Mouse (Mus musculus) liver, embryonic 16.5 days (tissue): ENCODE measurements at regions not wholly inside any gene's neighbourhood (a gene's known extent, or its start where the extent isn't known, plus 50 kb on each side); places are given as distances from the start of the nearest gene placed in this dataset.

Experiments used
- ATAC-seq: fragments of 200-750 bp; cut with Nextera tagmentation; 2 replicates; pipeline ENCODE4 v1.8.0; 2017; ENCODE audit warnings: low read depth, mild to moderate bottlenecking, moderate number of reproducible peaks, moderate library complexity
- H3K27ac ChIP-seq: fragments of 300-500 bp; sonication (generic); 2 replicates; pipeline ENCODE4 v1.5.1; 2014; ENCODE audit warnings: mild to moderate bottlenecking, low read length
- H3K27me3 ChIP-seq: fragments of 300-500 bp; sonication (generic); 2 replicates; pipeline ENCODE4 v1.6.1; 2014; ENCODE audit warnings: low read depth, low read length, mixed read lengths; ENCODE audit not compliant: control insufficient read depth, insufficient read depth
- H3K36me3 ChIP-seq: fragments of 300-500 bp; sonication (generic); 2 replicates; pipeline ENCODE4 v1.6.1; 2014; ENCODE audit warnings: mild to moderate bottlenecking; ENCODE audit not compliant: control insufficient read depth, insufficient read depth
- H3K4me1 ChIP-seq: fragments of 300-500 bp; sonication (generic); 2 replicates; pipeline ENCODE4 v1.6.1; 2014; ENCODE audit warnings: low read depth, low read length, mixed read lengths; ENCODE audit not compliant: control insufficient read depth
- H3K4me2 ChIP-seq: fragments of 300-500 bp; sonication (generic); 2 replicates; pipeline ENCODE4 v1.6.1; 2014; ENCODE audit warnings: low read depth, low read length, mixed read lengths
- H3K4me3 ChIP-seq: fragments of 300-500 bp; sonication (generic); 2 replicates; pipeline ENCODE4 v1.5.1; 2014; ENCODE audit warnings: low read depth, mild to moderate bottlenecking, low read length
- H3K9ac ChIP-seq: fragments of 300-500 bp; sonication (generic); 2 replicates; pipeline ENCODE4 v1.6.1; 2014; ENCODE audit warnings: low read depth, low read length
- H3K9me3 ChIP-seq: fragments of 300-500 bp; sonication (generic); replicated peaks from 2 replicates; pipeline ENCODE4 v1.6.1; 2016; ENCODE audit warnings: low read length; ENCODE audit not compliant: control insufficient read depth
- WGBS: fragments of 180-500 bp; shearing (Covaris S2); extraction: QIAGEN DNeasy Blood & Tissue Kit; methylation state at CpG from one replicate; pipeline ENCODE4 v1.1.7; 2014; ENCODE audit not compliant: insufficient replicate concordance; 5-methylcytosine and 5-hydroxymethylcytosine counted together

GRCm38 (mm10) chr9:118365431-118365830, 112.6 kb upstream of the Eomes start:
- no peak for ATAC-seq
- no peak overlapping the region for H3K4me3 ChIP-seq
- no peaks in the 10 kb centered on the region for H3K27me3 ChIP-seq
- H3K4me1 ChIP-seq: no peaks in the 10 kb centered on the region
- no peak overlapping the region for H3K27ac ChIP-seq
- no peak overlapping the region for H3K4me2 ChIP-seq
- 63% methylated on average over 9 of the region's 9 CpGs for WGBS
- H3K9ac ChIP-seq: no peak overlapping the region
- no peaks in the 10 kb centered on the region for H3K9me3 ChIP-seq
- H3K36me3 ChIP-seq: no peaks in the 10 kb centered on the region

- H3K4me3 ChIP-seq: no peak overlapping the region
- no peak overlapping the region for H3K4me2 ChIP-seq
- H3K9ac ChIP-seq: no peak overlapping the region
- ATAC-seq: no peak
- no peaks in the 10 kb centered on the region for H3K4me1 ChIP-seq
- no peak overlapping the region for H3K27ac ChIP-seq
- H3K9me3 ChIP-seq: no peaks in the 10 kb centered on the region
- H3K36me3 ChIP-seq: no peaks in the 10 kb centered on the region
- WGBS: 31% methylated on average over 4 of the region's 4 CpGs
- H3K27me3 ChIP-seq: no peaks in the 10 kb centered on the region
Measured at GRCm38 (mm10) chr9:118367314-118367713, 110.7 kb upstream of the Eomes start.

GRCm38 (mm10) chr9:118370581-118370980, 107.4 kb upstream of the Eomes start:
- no peaks in the 10 kb centered on the region for H3K4me1 ChIP-seq
- no peak overlapping the region for H3K9ac ChIP-seq
- ATAC-seq: no peak
- no peak overlapping the region for H3K4me3 ChIP-seq
- no peak overlapping the region for H3K4me2 ChIP-seq
- WGBS: 70% methylated on average over 6 of the region's 6 CpGs
- no peaks in the 10 kb centered on the region for H3K9me3 ChIP-seq
- no peaks in the 10 kb centered on the region for H3K27me3 ChIP-seq
- H3K27ac ChIP-seq: no peak overlapping the region
- no peaks in the 10 kb centered on the region for H3K36me3 ChIP-seq

GRCm38 (mm10) chr9:118374680-118375079, 103.3 kb upstream of the Eomes start:
- no peak for ATAC-seq
- no peak overlapping the region for H3K4me3 ChIP-seq
- H3K27ac ChIP-seq: no peak overlapping the region
- H3K4me1 ChIP-seq: no peaks in the 10 kb centered on the region
- 57% methylated on average over 5 of the region's 5 CpGs for WGBS
- H3K27me3 ChIP-seq: no peaks in the 10 kb centered on the region
- no peaks in the 10 kb centered on the region for H3K36me3 ChIP-seq
- no peak overlapping the region for H3K9ac ChIP-seq
- no peak overlapping the region for H3K4me2 ChIP-seq
- H3K9me3 ChIP-seq: no peaks in the 10 kb centered on the region

GRCm38 (mm10) chr9:118379055-118379454, 99.0 kb upstream of the Eomes start:
- Histone ChIP-seq H3K9ac (no peak overlapping the region), H3K27me3 (no peaks in the 10 kb centered on the region), H3K4me1 (no peaks in the 10 kb centered on the region), H3K4me2 (no peak overlapping the region), H3K36me3 (no peaks in the 10 kb centered on the region), H3K4me3 (no peak overlapping the region), H3K9me3 (no peaks in the 10 kb centered on the region), H3K27ac (no peak overlapping the region)
- 14% methylated on average over 6 of the region's 6 CpGs for WGBS
- no peak for ATAC-seq

GRCm38 (mm10) chr9:118382532-118382931, 95.5 kb upstream of the Eomes start:
- ATAC-seq: no peak
- Histone ChIP-seq H3K27ac (no peak overlapping the region), H3K36me3 (no peaks in the 10 kb centered on the region), H3K9ac (no peak overlapping the region), H3K4me2 (no peak overlapping the region), H3K27me3 (no peaks in the 10 kb centered on the region), H3K4me3 (no peak overlapping the region), H3K4me1 (no peaks in the 10 kb centered on the region), H3K9me3 (no peaks in the 10 kb centered on the region)
- 57% methylated on average over 3 of the region's 3 CpGs for WGBS

GRCm38 (mm10) chr9:118384610-118385009, 93.4 kb upstream of the Eomes start:
- 9% methylated on average over 2 of the region's 2 CpGs for WGBS

GRCm38 (mm10) chr9:118387631-118388030, 90.4 kb upstream of the Eomes start:
- Histone ChIP-seq H3K4me3 (no peak overlapping the region), H3K36me3 (no peaks in the 10 kb centered on the region), H3K27me3 (peaks cover 11% of the 10 kb centered on the region), H3K4me2 (no peak overlapping the region), H3K27ac (no peak overlapping the region), H3K4me1 (no peaks in the 10 kb centered on the region), H3K9ac (no peak overlapping the region), H3K9me3 (no peaks in the 10 kb centered on the region)
- ATAC-seq: no peak
- WGBS: 26% methylated on average over 8 of the region's 8 CpGs

More at GRCm38 (mm10) chr9:118384610-118385009, 93.4 kb upstream of the Eomes start:
- Histone ChIP-seq H3K36me3 (no peaks in the 10 kb centered on the region), H3K4me1 (no peaks in the 10 kb centered on the region), H3K4me2 (no peak overlapping the region), H3K9me3 (no peaks in the 10 kb centered on the region), H3K27ac (no peak overlapping the region), H3K9ac (no peak overlapping the region), H3K27me3 (peaks cover 6% of the 10 kb centered on the region), H3K4me3 (no peak overlapping the region)
- no peak for ATAC-seq

GRCm38 (mm10) chr9:118389481-118390334, 88.3 kb upstream of the Eomes start:
- Histone ChIP-seq H3K27me3 (peaks cover 11% of the 10 kb centered on the region), H3K36me3 (no peaks in the 10 kb centered on the region), H3K4me2 (0 out of 2 replicates have a peak overlapping the region, but pooled peaks have one; percentile 7), H3K27ac (no peak overlapping the region), H3K9me3 (no peaks in the 10 kb centered on the region), H3K9ac (no peak overlapping the region), H3K4me1 (no peaks in the 10 kb centered on the region), H3K4me3 (no peak overlapping the region)
- ATAC-seq: no peak
- WGBS: 8% methylated on average over 27 of the region's 27 CpGs
